Comparison of ENCODE assay signal across 8 mouse cellular contexts in the genomic region with DNA sequence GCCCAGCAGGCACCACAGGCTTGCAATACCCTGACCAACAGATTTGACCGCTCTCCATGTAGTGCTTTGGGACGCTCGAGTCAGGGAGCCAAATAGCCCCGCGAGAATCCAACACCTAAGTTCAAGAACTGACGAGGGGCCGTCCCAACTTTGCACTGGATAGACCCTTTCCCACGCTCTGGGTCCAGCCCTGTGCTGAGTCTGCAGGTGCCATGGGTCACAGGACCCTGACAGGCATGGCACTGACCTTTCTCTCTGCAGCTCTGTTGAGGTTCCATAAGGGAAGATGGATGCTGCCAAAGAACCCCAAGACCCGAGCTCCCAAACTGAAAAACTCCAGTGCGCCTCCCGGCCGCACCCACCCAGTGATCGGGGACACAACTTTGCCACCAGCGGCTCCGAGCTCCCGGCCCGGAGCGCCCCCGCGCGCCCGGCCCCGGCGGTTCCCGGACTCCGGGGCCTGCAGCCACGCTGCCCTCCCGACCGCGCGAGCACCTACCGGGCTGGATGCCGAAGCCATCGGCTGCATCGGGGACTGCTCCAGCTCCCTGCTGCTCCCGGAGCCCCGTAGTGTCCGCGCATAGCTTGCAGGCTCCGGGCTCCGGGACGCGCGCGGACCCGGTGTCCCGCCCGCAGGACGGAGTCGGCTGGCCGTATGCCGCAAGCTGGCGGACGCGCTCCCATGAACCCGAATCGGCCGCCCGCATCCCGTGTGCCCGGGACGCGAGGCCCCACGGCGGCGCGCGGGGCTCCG. TPM values are rescaled to one million over a fixed set of nuclear protein-coding genes. Genes with fewer than 3 reads are reported as not detected.
DNase-seq lines count a peak whose midpoint lies in the region; ATAC-seq lines count a peak whose summit lies in the region.

No protein-coding gene starts in this region.

- no peaks in the 10 kb centered on the region for H3K27me3 ChIP-seq in hindbrain, embryonic 16.5 days (replicated peaks; ENCODE audit: control insufficient read depth, insufficient read depth, low read length)

- H3K36me3 ChIP-seq in hindbrain, embryonic 16.5 days (ENCODE audit: control insufficient read depth, insufficient read depth, low read length), result no peaks in the 10 kb centered on the region

- intact Hi-C loops in gastrocnemius, postnatal 14 days (cut with DNase I; ENCODE audit: low total_unique reads), result no loop called here

- H3K4me2 ChIP-seq in hindbrain, embryonic 16.5 days (ENCODE audit: low read length), result peak overlapping the region; percentile 98

- peak overlapping the region; percentile 57 for H3K27ac ChIP-seq in hindbrain, embryonic 16.5 days (ENCODE audit: low read depth, low read length)

- under 1% methylated on average over 59 of the region's 69 CpGs for WGBS in hindbrain, embryonic 16.5 days

- peak overlapping the region; percentile 83 for H3K9ac ChIP-seq in hindbrain, embryonic 16.5 days (ENCODE audit: low read depth, low read length)

- ATAC-seq in hindbrain, embryonic 16.5 days, result peak; percentile 49
- ATAC-seq in monocyte, adult 5-6 weeks (replicated peaks; ENCODE audit: insufficient number of reproducible peaks, low FRiP score, low TSS enrichment, poor library complexity, severe bottlenecking), result no peak

- no peaks in the 10 kb centered on the region for H3K9me3 ChIP-seq in hindbrain, embryonic 16.5 days (ENCODE audit: control insufficient read depth, low read length)

- peak; percentile 87 for DNase-seq in adrenal gland, adult 2 months
- peak; percentile 63 to 69 for DNase-seq in cerebellum, postnatal 10 days
- peak; percentile 64 for DNase-seq in gastrocnemius, postnatal 14 days
- peak; percentile 25 to 42 for DNase-seq in left cerebral cortex, adult 9 months (ENCODE audit: low spot score in 2 of 2)
- peak; percentile 71 for DNase-seq in lung, postnatal 25 days (ENCODE audit: low spot score)
- DNase-seq in right cerebral cortex, postnatal 10 days (ENCODE audit: low spot score in 2 of 2), result peak; percentile 55 to 67

- peak overlapping the region; percentile 67 for H3K4me3 ChIP-seq in hindbrain, embryonic 16.5 days (ENCODE audit: low read length)

- peaks cover 17% of the 10 kb centered on the region for H3K4me1 ChIP-seq in hindbrain, embryonic 16.5 days (ENCODE audit: control insufficient read depth, insufficient read depth, low read depth, low read length)

RNA-seq across cellular contexts. Expression of a gene that starts 0.5 kb away (rescaled TPM):
- total RNA-seq in adrenal gland, adult 2 months (2021), result 10 to 100 TPM; 19.1 to 22.6 TPM
- 35.2 and 47.4 TPM in 2 replicates for polyA plus RNA-seq in adrenal gland, adult 2 months (2012; rRNA removed)
- total RNA-seq in gastrocnemius, postnatal 14 days (2021), result 1 to 10 TPM; 3.3 to 6.7 TPM
- 26.4 and 27.1 TPM in 2 replicates for polyA plus RNA-seq in hindbrain, embryonic 16.5 days (2015; fragmentation: Nextera tagmentation; extraction: Ambion mirVana)
- total RNA-seq in monocyte, adult 5-6 weeks (2017), result not detected in 3 replicates

Comparison
In these comparisons a context has a peak if more than half of its experiments do, and no peak if none do; other contexts are left out.
1. DNase-seq: peak in every context shown above with its lines; median percentile 87 in adrenal gland, adult 2 months; 71 in lung, postnatal 25 days; 66 in cerebellum, postnatal 10 days; 64 in gastrocnemius, postnatal 14 days; 61 in right cerebral cortex, postnatal 10 days; 34 in left cerebral cortex, adult 9 months.